Mouse (Mus musculus) E14TG2a.4 (cell line): ENCODE results near the gene Mb.

Experiments used
- CTCF ChIP-seq: conservative IDR thresholded peaks from 2 replicates; pipeline ENCODE4 v1.5.1; 2014; ENCODE audit warnings: low read length
- NANOG ChIP-seq: IDR thresholded peaks from 2 replicates; pipeline ENCODE4 v1.6.1; 2014; ENCODE audit warnings: borderline replicate concordance, low read length, mixed read lengths

- TF ChIP-seq CTCF (no peak), NANOG (no peak)
Measured at GRCm38 (mm10) chr15:76998878-76999588, 51.4 kb downstream of the Mb start.
